Mouse (Mus musculus) heart, embryonic 14.5 days (tissue): ENCODE measurements around the gene Lmo7. TPM values are rescaled to one million over a fixed set of nuclear protein-coding genes. Genes with fewer than 3 reads are reported as not detected.

Experiments used
- ATAC-seq: fragments of 200-750 bp; cut with Nextera tagmentation; 2 replicates; pipeline ENCODE4 v1.8.0; 2017; ENCODE audit warnings: low read depth, moderate TSS enrichment; ENCODE audit not compliant: insufficient number of reproducible peaks, insufficient read depth, low FRiP score
- H3K27ac ChIP-seq, 2 experiments: fragments of 200-500 bp in 1 of 2; fragments of 300-500 bp in 1 of 2; sonication (generic) in 1 of 2; replicated peaks in 1 of 2; 2 replicates each; pipeline ENCODE4 v1.5.1; 2012 to 2014; ENCODE audit warnings: low read depth in 2 of 2, low read length in 2 of 2, control low read depth in 1 of 2, mild to moderate bottlenecking in 1 of 2, mixed read lengths in 1 of 2; ENCODE audit not compliant: control insufficient read depth in 1 of 2, insufficient read depth in 1 of 2
- H3K27me3 ChIP-seq: fragments of 300-500 bp; sonication (generic); 2 replicates; pipeline ENCODE4 v1.6.1; 2014; ENCODE audit warnings: mild to moderate bottlenecking, low read length, control low read depth; ENCODE audit not compliant: control insufficient read depth, insufficient read depth
- H3K36me3 ChIP-seq: fragments of 300-500 bp; sonication (generic); 2 replicates; pipeline ENCODE4 v1.6.1; 2014; ENCODE audit warnings: mild to moderate bottlenecking, control low read depth, low read length, mixed read lengths; ENCODE audit not compliant: control insufficient read depth, insufficient read depth
- H3K4me1 ChIP-seq, 2 experiments: fragments of 200-500 bp in 1 of 2; fragments of 300-500 bp in 1 of 2; sonication (generic) in 1 of 2; 2 replicates each; pipeline ENCODE4 v1.6.1; 2012 to 2014; ENCODE audit warnings: low read length in 2 of 2, control low read depth in 1 of 2, mixed read lengths in 1 of 2; ENCODE audit not compliant: control insufficient read depth in 2 of 2, insufficient read depth in 2 of 2
- H3K4me2 ChIP-seq: fragments of 300-500 bp; sonication (generic); 2 replicates; pipeline ENCODE4 v1.6.1; 2014; ENCODE audit warnings: mild to moderate bottlenecking, low read length
- H3K4me3 ChIP-seq, 2 experiments: fragments of 200-500 bp in 1 of 2; fragments of 300-500 bp in 1 of 2; sonication (generic) in 1 of 2; 2 replicates each; pipeline ENCODE4 v1.5.1; 2012 to 2014; ENCODE audit warnings: low read length in 2 of 2, mild to moderate bottlenecking in 2 of 2, control low read depth in 1 of 2, low read depth in 1 of 2, moderate library complexity in 1 of 2; ENCODE audit not compliant: control insufficient read depth in 1 of 2, insufficient read depth in 1 of 2
- H3K9ac ChIP-seq: fragments of 300-500 bp; sonication (generic); 2 replicates; pipeline ENCODE4 v1.6.1; 2014; ENCODE audit warnings: mild to moderate bottlenecking, low read length
- H3K9me3 ChIP-seq: fragments of 300-500 bp; sonication (generic); 2 replicates; pipeline ENCODE4 v1.6.1; 2016; ENCODE audit warnings: low read length, control low read depth; ENCODE audit not compliant: control insufficient read depth
- WGBS: fragments of 180-500 bp; shearing (Covaris S2); extraction: QIAGEN DNeasy Blood & Tissue Kit; methylation state at CpG from one replicate; pipeline ENCODE4 v1.1.7; 2014; 5-methylcytosine and 5-hydroxymethylcytosine counted together
- polyA plus RNA-seq: library from polyadenylated mRNA; unstranded; fragments of >200 nt; fragmentation: Nextera tagmentation; extraction: Ambion mirVana; gene quantifications from 2 replicates; pipeline ENCODE4 v1.2.1, GENCODE M21; 2014

Gene Lmo7
- polyA plus RNA-seq, 1 experiment from 2014 or later: 241 TPM

- no peaks in the 10 kb centered on the region for H3K36me3 ChIP-seq
- H3K27me3 ChIP-seq: no peaks in the 10 kb centered on the region
- 46% methylated on average over 21 of the region's 21 CpGs for WGBS
- no peak overlapping the region for H3K4me3 ChIP-seq
- ATAC-seq: no peak
- H3K9me3 ChIP-seq: no peaks in the 10 kb centered on the region
- H3K4me1 ChIP-seq: peaks cover 0 to 6% of the 10 kb centered on the region in 2 experiments; a peak in 2 of 4 replicates
- no peak overlapping the region for H3K27ac ChIP-seq
- no peak overlapping the region for H3K9ac ChIP-seq
- no peak overlapping the region for H3K4me2 ChIP-seq
Measured at GRCm38 (mm10) chr14:101946711-101947516, 217.2 kb downstream of the Lmo7 start.

DNA sequence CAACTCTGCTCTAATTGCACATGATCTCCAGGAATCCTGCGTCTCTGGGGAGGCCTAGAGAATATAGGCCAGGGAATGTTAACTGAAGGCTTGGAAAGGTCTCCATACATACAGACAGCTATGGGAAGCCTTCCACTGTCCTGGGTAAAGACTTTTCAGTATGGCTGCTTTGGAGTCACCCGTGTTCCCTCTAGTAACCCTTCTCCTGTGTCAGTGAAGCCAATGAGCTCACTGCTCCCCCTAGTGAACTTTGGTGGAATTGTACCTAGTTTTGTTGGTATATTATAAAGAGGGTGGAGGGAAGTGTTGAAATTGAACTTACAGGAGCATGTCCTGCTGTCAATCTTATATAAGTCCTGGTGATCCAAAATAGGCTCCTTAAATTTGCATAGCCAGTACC, 219.4 kb downstream of the Lmo7 start:
- peaks cover 0 to 4% of the 10 kb centered on the region in 2 experiments; a peak in 1 of 4 replicates for H3K4me1 ChIP-seq
- no peaks in the 10 kb centered on the region for H3K9me3 ChIP-seq
- H3K4me2 ChIP-seq: no peak overlapping the region
- no peaks in the 10 kb centered on the region for H3K27me3 ChIP-seq
- no peak overlapping the region for H3K27ac ChIP-seq
- no peak overlapping the region for H3K9ac ChIP-seq
- ATAC-seq: no peak
- 52% methylated on average over 2 of the region's 2 CpGs for WGBS
- no peaks in the 10 kb centered on the region for H3K36me3 ChIP-seq
- no peak overlapping the region for H3K4me3 ChIP-seq

GRCm38 (mm10) chr14:101951107-101951506, 221.3 kb downstream of the Lmo7 start:
- no peak overlapping the region for H3K9ac ChIP-seq
- WGBS: 85% methylated on average over 6 of the region's 6 CpGs
- H3K36me3 ChIP-seq: no peaks in the 10 kb centered on the region
- no peaks in the 10 kb centered on the region for H3K9me3 ChIP-seq
- H3K27ac ChIP-seq: no peak overlapping the region
- H3K27me3 ChIP-seq: no peaks in the 10 kb centered on the region
- peaks cover 0 to 4% of the 10 kb centered on the region in 2 experiments; a peak in 1 of 4 replicates for H3K4me1 ChIP-seq
- no peak for ATAC-seq
- H3K4me2 ChIP-seq: no peak overlapping the region
- no peak overlapping the region for H3K4me3 ChIP-seq

DNA sequence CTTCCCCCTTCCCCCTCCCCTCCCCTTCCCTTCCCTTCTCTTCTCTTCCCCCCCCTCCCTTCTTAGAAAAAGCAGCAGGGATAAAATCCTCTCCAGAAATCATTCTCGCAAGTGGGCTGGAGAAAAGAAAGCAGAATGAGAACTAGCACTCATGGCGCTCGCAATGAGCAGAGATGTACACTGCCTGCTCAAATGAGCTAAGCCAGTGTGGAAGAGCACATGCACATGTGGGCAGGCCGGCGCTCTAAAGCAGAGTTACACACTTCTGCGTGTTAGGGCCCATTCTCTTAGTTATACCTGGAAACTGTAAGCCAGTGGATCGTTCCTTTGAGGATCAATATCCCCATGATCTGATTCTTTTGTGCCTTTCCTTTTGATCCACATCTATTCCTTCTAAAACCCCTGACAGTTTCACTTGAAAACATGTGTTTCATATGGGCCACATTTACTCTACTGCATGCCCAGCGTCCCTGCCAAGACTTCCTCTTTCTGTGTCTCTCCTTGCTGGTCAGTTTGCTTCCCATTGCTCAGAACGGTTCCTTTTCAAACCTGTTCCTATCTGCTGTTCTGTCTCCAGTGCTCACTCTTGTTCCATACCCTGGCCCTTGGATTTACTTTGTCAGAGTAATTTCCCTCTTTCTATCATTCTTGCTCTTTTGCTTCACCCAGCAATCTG, 224.2 kb downstream of the Lmo7 start:
- Histone ChIP-seq H3K27ac (no peak overlapping the region), H3K9ac (no peak overlapping the region), H3K4me1 (no peaks in the 10 kb centered on the region), H3K9me3 (no peaks in the 10 kb centered on the region), H3K27me3 (no peaks in the 10 kb centered on the region), H3K36me3 (no peaks in the 10 kb centered on the region), H3K4me2 (no peak overlapping the region), H3K4me3 (no peak overlapping the region)
- ATAC-seq: no peak
- WGBS: 70% methylated on average over 9 of the region's 9 CpGs

DNA sequence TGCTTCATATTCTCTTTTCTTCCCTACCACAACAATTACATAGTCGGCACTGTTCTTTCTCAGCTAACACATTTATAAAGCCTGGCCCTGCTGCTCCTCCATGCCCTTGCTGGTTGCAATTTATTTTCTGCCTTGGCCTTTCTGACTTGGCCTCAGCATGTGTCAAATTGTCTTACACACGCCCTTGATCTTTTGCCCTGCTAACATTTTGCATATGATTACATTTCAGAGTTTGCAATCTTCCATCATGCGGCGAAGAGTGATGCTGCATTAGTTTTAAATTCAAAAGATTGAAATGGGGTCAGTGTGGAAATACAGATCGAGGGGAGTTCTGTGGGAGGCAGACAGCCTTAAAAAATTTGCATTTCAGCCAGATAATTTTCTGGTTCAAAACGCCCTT, 234.6 kb downstream of the Lmo7 start:
- no peak overlapping the region for H3K9ac ChIP-seq
- H3K9me3 ChIP-seq: no peaks in the 10 kb centered on the region
- H3K4me3 ChIP-seq: no peak overlapping the region
- 72% methylated on average over 6 of the region's 6 CpGs for WGBS
- H3K27ac ChIP-seq: no peak overlapping the region
- no peak for ATAC-seq
- H3K36me3 ChIP-seq: no peaks in the 10 kb centered on the region
- H3K4me1 ChIP-seq: no peaks in the 10 kb centered on the region
- no peak overlapping the region for H3K4me2 ChIP-seq
- H3K27me3 ChIP-seq: no peaks in the 10 kb centered on the region

- Histone ChIP-seq H3K4me3 (no peak overlapping the region), H3K36me3 (no peaks in the 10 kb centered on the region), H3K9ac (no peak overlapping the region), H3K27me3 (no peaks in the 10 kb centered on the region), H3K4me2 (no peak overlapping the region), H3K27ac (no peak overlapping the region), H3K9me3 (no peaks in the 10 kb centered on the region), H3K4me1 (no peaks in the 10 kb centered on the region)
- WGBS: 69% methylated on average over 1 of the region's 1 CpGs
- ATAC-seq: no peak
Measured at GRCm38 (mm10) chr14:101964956-101965355, 235.2 kb downstream of the Lmo7 start.

- Histone ChIP-seq H3K9ac (no peak overlapping the region), H3K4me2 (no peak overlapping the region), H3K36me3 (no peaks in the 10 kb centered on the region), H3K4me3 (no peak overlapping the region), H3K27me3 (no peaks in the 10 kb centered on the region), H3K27ac (no peak overlapping the region), H3K4me1 (no peaks in the 10 kb centered on the region), H3K9me3 (no peaks in the 10 kb centered on the region)
- WGBS: 72% methylated on average over 1 of the region's 1 CpGs
- ATAC-seq: no peak
Measured at GRCm38 (mm10) chr14:101972764-101973163, 243.0 kb downstream of the Lmo7 start.
